Mouse (Mus musculus) C2C12 (cell line): Measurements from ENCODE around the gene Enox1.

Source experiments
- CEBPB ChIP-seq: IDR thresholded peaks from one replicate; pipeline ENCODE4 v1.6.1; 2011; ENCODE audit warnings: low read depth, mild to moderate bottlenecking, control low read depth, moderate library complexity
- CTCF ChIP-seq: IDR thresholded peaks from one replicate; pipeline ENCODE4 v1.5.1; 2011; ENCODE audit not compliant: control insufficient read depth, insufficient read depth, insufficient read length
- FOSL1 ChIP-seq: IDR thresholded peaks from one replicate; pipeline ENCODE4 v1.8.0; 2011; ENCODE audit warnings: mild to moderate bottlenecking, low read length; ENCODE audit not compliant: poor library complexity, insufficient read depth, severe bottlenecking
- MAX ChIP-seq: IDR thresholded peaks from one replicate; pipeline ENCODE4 v1.6.1; 2011; ENCODE audit warnings: mild to moderate bottlenecking, control low read depth
- MYOG ChIP-seq: IDR thresholded peaks from one replicate; pipeline ENCODE4 v1.6.1; 2011; ENCODE audit not compliant: control insufficient read depth, insufficient read length; ENCODE audit errors: extremely low read depth

GRCm38 (mm10) chr14:77558910-77559309, 402.3 kb downstream of the Enox1 start:
- TF ChIP-seq MAX (no peak), CTCF (no peak), CEBPB (no peak), FOSL1 (no peak), MYOG (no peak)
